Mouse (Mus musculus) lung, postnatal 0 days (tissue): ENCODE data around the gene Opa3. TPM values are rescaled to one million over a fixed set of nuclear protein-coding genes. Genes with fewer than 3 reads are reported as not detected.
A peak's percentile ranks its signal among the peaks of the same experiment; 100 is the strongest.
"Not testable (repeated sequence)": the region's sequence is repeated elsewhere in the genome, so short reads cannot be mapped to it uniquely, and the experiment has no call there.

ENCODE experiments used
- ATAC-seq: fragments of 200-750 bp; cut with Nextera tagmentation; 2 replicates; pipeline ENCODE4 v1.8.0; 2017; ENCODE audit warnings: moderate library complexity
- DNase-seq: peaks from one replicate; pipeline ENCODE4 v3.0.0-alpha.2; 2016; ENCODE audit warnings: low spot score
- H3K27ac ChIP-seq: fragments of 300-500 bp; sonication (generic); 2 replicates; pipeline ENCODE4 v1.5.1; 2014; ENCODE audit warnings: antibody characterized with exemption, mild to moderate bottlenecking, low read length, mixed read lengths
- H3K27me3 ChIP-seq: fragments of 300-500 bp; sonication (generic); replicated peaks from 2 replicates; pipeline ENCODE4 v1.6.1; 2014; ENCODE audit warnings: low read length, mixed read lengths; ENCODE audit not compliant: insufficient read depth
- H3K36me3 ChIP-seq: fragments of 300-500 bp; sonication (generic); 2 replicates; pipeline ENCODE4 v1.6.1; 2014; ENCODE audit warnings: low read length, mixed read lengths; ENCODE audit not compliant: insufficient read depth
- H3K4me1 ChIP-seq: fragments of 300-500 bp; sonication (generic); 2 replicates; pipeline ENCODE4 v1.6.1; 2014; ENCODE audit warnings: antibody characterized with exemption, low read depth, low read length, mixed read lengths; ENCODE audit not compliant: insufficient read depth
- H3K4me2 ChIP-seq: fragments of 300-500 bp; sonication (generic); replicated peaks from 2 replicates; pipeline ENCODE4 v1.6.1; 2014; ENCODE audit warnings: low read depth, mild to moderate bottlenecking, low read length, moderate library complexity, mixed read lengths
- H3K4me3 ChIP-seq: fragments of 300-500 bp; sonication (generic); 2 replicates; pipeline ENCODE4 v1.5.1; 2014; ENCODE audit warnings: low read depth, low read length
- H3K9ac ChIP-seq: fragments of 300-500 bp; sonication (generic); replicated peaks from 2 replicates; pipeline ENCODE4 v1.6.1; 2014; ENCODE audit warnings: low read depth, mild to moderate bottlenecking
- H3K9me3 ChIP-seq: fragments of 300-500 bp; sonication (generic); 2 replicates; pipeline ENCODE4 v1.6.1; 2016; ENCODE audit warnings: low read length, mixed read lengths
- CTCF ChIP-seq: IDR thresholded peaks from 2 replicates; pipeline ENCODE4 v1.5.1; 2016; ENCODE audit warnings: antibody characterized with exemption, mild to moderate bottlenecking
- EP300 ChIP-seq: IDR thresholded peaks from 2 replicates; pipeline ENCODE4 v1.6.1; 2016; ENCODE audit warnings: antibody characterized with exemption, mild to moderate bottlenecking, control low read depth
- WGBS: fragments of 180-500 bp; shearing (Covaris S2); extraction: QIAGEN DNeasy Blood & Tissue Kit; methylation state at CpG from one replicate; pipeline ENCODE4 v1.1.7; 2014; 5-methylcytosine and 5-hydroxymethylcytosine counted together
- polyA plus RNA-seq: library from polyadenylated mRNA; unstranded; fragments of >200 nt; fragmentation: Nextera tagmentation; extraction: Ambion mirVana; gene quantifications from 2 replicates; pipeline ENCODE4 v1.2.1, GENCODE M21; 2015

Gene Opa3
- polyA plus RNA-seq, 1 experiment from 2014 or later: 19.0 TPM

DNA sequence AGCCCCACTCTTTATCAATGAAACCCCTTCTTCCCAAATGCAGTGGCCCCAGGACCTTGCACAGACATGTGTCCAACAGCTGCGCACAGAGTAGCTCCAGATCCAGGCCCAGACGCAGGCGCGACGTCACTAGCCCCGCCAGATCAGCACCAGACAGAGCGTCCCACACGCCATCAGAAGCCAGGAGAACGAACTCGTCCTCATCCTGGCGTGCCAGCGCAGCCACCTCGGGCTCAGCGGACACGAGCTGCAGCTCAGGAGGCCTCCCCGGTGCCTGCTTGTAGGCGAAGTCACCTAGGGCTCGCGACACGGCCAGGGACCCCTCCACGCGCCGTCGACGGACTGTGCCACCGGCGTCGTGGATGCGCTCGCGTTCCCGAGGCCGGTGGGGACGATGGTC, 50.9 kb downstream of the Opa3 start:
- WGBS: 6% methylated on average over 34 of the region's 34 CpGs
- no peak for DNase-seq
- H3K4me2 ChIP-seq: no peak overlapping the region
- no peak overlapping the region for H3K27ac ChIP-seq
- H3K4me3 ChIP-seq: no peak overlapping the region
- H3K4me1 ChIP-seq: no peaks in the 10 kb centered on the region; the same call in 1 of the 2 replicates
- no peak for ATAC-seq
- no peak for TF ChIP-seq CTCF
- no peak for TF ChIP-seq EP300
- H3K9me3 ChIP-seq: no peaks in the 10 kb centered on the region
- no peaks in the 10 kb centered on the region for H3K36me3 ChIP-seq
- H3K9ac ChIP-seq: no peak overlapping the region
- H3K27me3 ChIP-seq: peaks cover 50% of the 10 kb centered on the region

DNA sequence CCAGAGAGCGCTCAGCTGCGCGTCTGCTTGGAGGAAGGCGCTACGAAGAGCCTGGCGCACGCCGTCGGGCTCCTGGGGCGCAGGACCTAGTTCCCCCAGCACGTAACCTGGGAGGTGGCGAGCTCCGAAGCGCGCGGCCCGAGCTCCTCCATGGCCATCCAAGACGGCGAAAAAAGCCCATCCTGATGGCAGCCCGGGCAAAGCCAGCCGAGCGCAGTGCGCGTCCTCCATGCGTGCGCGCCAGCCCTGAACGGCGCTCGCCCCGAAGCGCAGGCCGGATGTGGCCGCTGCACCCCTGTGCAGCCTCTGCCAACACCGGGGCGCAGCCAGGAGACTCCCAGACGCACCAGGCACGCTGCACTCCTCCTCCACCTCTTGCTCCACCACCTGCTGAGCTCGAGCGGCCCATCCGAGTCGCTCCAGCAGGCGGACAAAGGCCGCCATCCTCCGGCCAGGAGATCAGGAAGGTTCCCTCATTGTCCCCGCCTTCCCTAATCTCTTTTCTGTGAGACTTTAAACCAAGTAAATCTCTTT, 51.5 kb downstream of the Opa3 start, which contains the start of gene Ppm1n:
Ppm1n (minus strand) TSS at position 484 of the 534 bp plus-strand sequence.
- H3K36me3 ChIP-seq: no peaks in the 10 kb centered on the region
- H3K4me2 ChIP-seq: 0 out of 2 replicates have a peak within 1 kb of the TSS, but pooled peaks have one; percentile 6
- H3K27ac ChIP-seq: no peak within 1 kb of the TSS
- DNase-seq (no peak), ATAC-seq (no peak)
- no peaks in the 10 kb centered on the region; the same call in 1 of the 2 replicates for H3K4me1 ChIP-seq
- TF ChIP-seq CTCF (0 out of 2 replicates have a peak, but pooled peaks have one; percentile 4), EP300 (no peak)
- WGBS: under 1% methylated on average over 41 of the region's 46 CpGs
- no peaks in the 10 kb centered on the region for H3K9me3 ChIP-seq
- no peak within 1 kb of the TSS for H3K4me3 ChIP-seq
- peaks cover 50% of the 10 kb centered on the region for H3K27me3 ChIP-seq
- no peak within 1 kb of the TSS for H3K9ac ChIP-seq

GRCm38 (mm10) chr7:19281680-19282304, 53.7 kb downstream of the Opa3 start:
- peak overlapping the region; percentile 43; the same call in 1 of the 2 replicates for H3K4me3 ChIP-seq
- not testable (repeated sequence) for H3K9me3 ChIP-seq, H3K27ac ChIP-seq, H3K9ac ChIP-seq, H3K36me3 ChIP-seq, H3K4me1 ChIP-seq
- TF ChIP-seq CTCF: peak; percentile 76
- peaks cover 50% of the 10 kb centered on the region for H3K27me3 ChIP-seq
- DNase-seq (peak; percentile 58), ATAC-seq (peak; percentile 10; the same call in 1 of the 2 replicates)
- 37% methylated on average over 6 of the region's 6 CpGs for WGBS
- H3K4me2 ChIP-seq: peak overlapping the region; percentile 89; the same call in 1 of the 2 replicates

DNA sequence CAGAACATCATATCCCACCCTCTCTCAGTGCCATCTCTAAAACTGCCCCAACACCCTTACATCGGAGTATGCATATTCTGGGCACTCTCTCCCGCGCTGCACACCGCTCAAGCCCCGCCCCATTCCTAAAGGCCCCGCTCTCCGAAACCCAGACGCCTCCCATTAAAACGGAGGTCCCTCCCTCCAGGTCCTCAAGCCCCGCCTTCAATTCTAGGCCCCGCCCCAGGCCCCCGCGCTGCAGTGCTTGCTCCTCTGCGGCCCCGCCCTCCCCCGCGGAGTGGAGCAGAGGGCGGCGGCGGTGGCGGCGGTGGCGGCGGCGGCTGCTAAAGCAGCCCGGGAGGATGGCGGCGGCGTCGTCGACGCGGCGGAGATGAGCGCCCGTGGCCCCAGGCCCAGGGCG, 54.3 kb downstream of the Opa3 start, which contains the start of gene Rtn2:
Rtn2 (plus strand) TSS at position 240 of the 400 bp plus-strand sequence.
- WGBS: under 1% methylated on average over 24 of the region's 37 CpGs
- Histone ChIP-seq H3K4me3 (peak within 1 kb of the TSS; percentile 43), H3K27me3 (peaks cover 50% of the 10 kb centered on the region), H3K27ac (no peak within 1 kb of the TSS), H3K9ac (no peak within 1 kb of the TSS), H3K9me3 (no peaks in the 10 kb centered on the region), H3K4me1 (no peaks in the 10 kb centered on the region; the same call in 1 of the 2 replicates), H3K4me2 (peak within 1 kb of the TSS; percentile 89), H3K36me3 (no peaks in the 10 kb centered on the region)
- no peak for TF ChIP-seq CTCF
- no peak for TF ChIP-seq EP300
- DNase-seq (peak; percentile 81), ATAC-seq (peak; percentile 89)

DNA sequence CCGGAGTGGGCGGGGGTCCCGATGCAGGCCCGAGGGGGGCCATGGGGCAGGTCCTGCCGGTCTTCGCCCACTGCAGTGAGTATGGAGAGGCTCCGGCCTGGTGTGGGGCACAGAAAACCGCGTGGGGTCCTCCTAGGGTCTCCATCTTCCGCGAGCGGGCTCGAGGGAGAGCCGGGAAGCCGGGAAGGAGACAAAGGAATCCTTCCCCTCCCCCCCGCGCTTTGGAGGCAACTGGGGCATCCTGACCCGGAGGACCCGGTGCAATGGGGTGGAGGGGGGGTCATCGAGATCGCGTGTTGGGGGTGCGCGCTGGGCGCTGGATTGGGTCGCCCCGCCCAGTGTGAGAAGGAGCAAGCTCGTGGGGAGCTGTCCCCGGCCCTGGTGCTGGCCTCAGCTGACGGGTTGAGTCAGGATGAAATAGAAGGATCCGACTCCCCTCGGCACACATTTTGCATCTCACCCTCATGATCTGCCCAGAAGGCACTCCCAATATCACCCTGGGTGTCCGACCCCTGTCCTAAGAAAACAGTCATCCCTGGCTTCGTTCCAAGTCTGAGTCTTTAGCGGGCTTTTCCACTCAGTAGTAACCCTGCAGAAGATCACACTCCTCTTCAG, 54.8 kb downstream of the Opa3 start:
- Histone ChIP-seq H3K36me3 (no peaks in the 10 kb centered on the region), H3K27ac (no peak overlapping the region), H3K4me3 (peak overlapping the region; percentile 43), H3K27me3 (peaks cover 47% of the 10 kb centered on the region), H3K4me1 (no peaks in the 10 kb centered on the region; the same call in 1 of the 2 replicates), H3K9me3 (no peaks in the 10 kb centered on the region), H3K4me2 (peak overlapping the region; percentile 89), H3K9ac (no peak overlapping the region)
- TF ChIP-seq EP300: no peak
- TF ChIP-seq CTCF: no peak
- DNase-seq (peak; percentile 67), ATAC-seq (peak; percentile 80)
- WGBS: under 1% methylated on average over 24 of the region's 35 CpGs

DNA sequence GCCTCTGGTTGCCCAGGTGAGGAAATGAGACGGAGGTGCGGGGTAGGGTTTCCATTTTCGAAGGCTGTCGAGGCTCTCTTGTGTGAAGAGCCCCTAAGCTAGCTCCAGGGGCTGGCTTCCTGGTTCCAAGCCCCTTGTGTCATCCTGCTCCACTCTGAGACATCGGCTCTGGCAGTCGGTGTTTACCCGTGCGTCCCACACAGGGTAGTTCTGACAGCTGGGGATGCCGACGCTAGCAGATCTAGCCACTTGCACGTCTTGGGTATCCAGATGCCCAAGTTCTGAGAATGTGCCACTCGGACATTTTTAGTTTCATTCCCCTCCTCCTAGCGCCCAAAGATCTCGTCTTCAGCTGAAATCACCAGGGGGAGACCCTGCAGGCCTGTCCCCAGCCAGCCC, 55.3 kb downstream of the Opa3 start:
- Histone ChIP-seq H3K4me1 (no peaks in the 10 kb centered on the region; the same call in 1 of the 2 replicates), H3K36me3 (no peaks in the 10 kb centered on the region), H3K27ac (no peak overlapping the region), H3K4me2 (no peak overlapping the region), H3K4me3 (no peak overlapping the region), H3K9ac (no peak overlapping the region), H3K27me3 (peaks cover 42% of the 10 kb centered on the region), H3K9me3 (no peaks in the 10 kb centered on the region)
- ATAC-seq (no peak), DNase-seq (no peak)
- no peak for TF ChIP-seq EP300
- TF ChIP-seq CTCF: no peak
- WGBS: 39% methylated on average over 14 of the region's 14 CpGs
